Comparison of ENCODE assay signal across 8 mouse cellular contexts in genomic region chr9:35282006-35282850, GRCm38 (mm10). TPM values are rescaled to one million over a fixed set of nuclear protein-coding genes. Genes with fewer than 3 reads are reported as not detected.
DNase-seq lines count a peak whose midpoint lies in the region; ATAC-seq lines count a peak whose summit lies in the region.

No protein-coding gene starts in this region.

- peak; percentile 74 for DNase-seq in layer of hippocampus, adult 11-12 months (ENCODE audit: low spot score)
- DNase-seq in layer of hippocampus, adult 9-11 months: no peak
- DNase-seq in ZHBTc4 (ENCODE audit: low read depth, low spot score): peak; percentile 70
- DNase-seq in embryo, embryonic 10 days (ENCODE audit: low spot score): peak; percentile 78
- peak; percentile 74 for DNase-seq in kidney, postnatal 10 days
- peak; percentile 63 for DNase-seq in lung, postnatal 14 days
- peak; percentile 61 for DNase-seq in right cerebral cortex, postnatal 4 days

- peak; percentile 80 for ATAC-seq in granulocyte monocyte progenitor cell, adult 5-6 weeks (replicated peaks; ENCODE audit: poor library complexity, severe bottlenecking)

RNA-seq across cellular contexts. Expression of gene Rpusd4, which starts 14.6 kb away (rescaled TPM):
- total RNA-seq in granulocyte monocyte progenitor cell, adult 5-6 weeks (2014; fragmentation: Nextera tagmentation): 16.1 and 20.4 TPM in 2 replicates
- total RNA-seq in granulocyte monocyte progenitor cell, adult 5-6 weeks (2017): 15.0 and 17.8 TPM in 2 replicates

RNA-seq across cellular contexts. Expression of gene Fam118b, which starts 14.6 kb away (rescaled TPM):
- 24.8 and 30.9 TPM in 2 replicates for total RNA-seq in granulocyte monocyte progenitor cell, adult 5-6 weeks (2014; fragmentation: Nextera tagmentation)
- 10.6 and 14.3 TPM in 2 replicates for total RNA-seq in granulocyte monocyte progenitor cell, adult 5-6 weeks (2017)
